Mouse (Mus musculus): Measurements from ENCODE around the gene Zcchc3.

Zcchc3 gene

GRCm38 (mm10) chr2:152363245-152364147, 51.3 kb downstream of the Zcchc3 start:
- in situ Hi-C loops (cut with MboI) = loop anchor here (25.0 kb wide), 1 partner anchor 251 kb away; the partner anchor contains the start of gene Srxn1

Measured in mature B cell (primary cell).